Mouse (Mus musculus) hematopoietic multipotent progenitor cell, adult 10-12 weeks (in vitro differentiated cells): Measurements from ENCODE around the gene Ccdc155. TPM values are rescaled to one million over a fixed set of nuclear protein-coding genes. Genes with fewer than 3 reads are reported as not detected.

Experiments
- polyA plus RNA-seq: library from polyadenylated mRNA; stranded (reverse); fragments of >175 nt; gene quantifications from 2 replicates; pipeline ENCODE4 v1.2.3, GENCODE M21; 2012; ENCODE audit warnings: low replicate concordance

Ccdc155 gene
- 0.47 and 0.54 TPM in 2 replicates for polyA plus RNA-seq

GRCm38 (mm10) chr7:45204380-45205143 is at the start of gene Ccdc155:
TSS of gene Ccdc155 (minus strand) at chr7:45204892.

GRCm38 (mm10) chr7:45240633-45241388 is 36.1 kb upstream of the Ccdc155 start, which contains the start of gene Slc6a16:
TSS of gene Slc6a16 (plus strand) at chr7:45241085.

GRCm38 (mm10) chr7:45238723-45239496 is 34.2 kb upstream of the Ccdc155 start, which contains the start of gene Cd37:
TSS of gene Cd37 (minus strand) at chr7:45239115.

GRCm38 (mm10) chr7:45215673-45216441 is 11.2 kb upstream of the Ccdc155 start, which contains the start of gene Tead2:
TSS of gene Tead2 (plus strand) at chr7:45215753.

GRCm38 (mm10) chr7:45211851-45212251 is 7.2 kb upstream of the Ccdc155 start, which contains the start of gene Dkkl1:
TSS of gene Dkkl1 (minus strand) at chr7:45212147.

GRCm38 (mm10) chr7:45180896-45181477 is 23.7 kb downstream of the Ccdc155 start, which contains the start of gene Pth2:
TSS of gene Pth2 (plus strand) at chr7:45180995.

GRCm38 (mm10) chr7:45179469-45179868 is 25.2 kb downstream of the Ccdc155 start, which contains the start of gene Gfy:
TSS of gene Gfy (minus strand) at chr7:45179569.

GRCm38 (mm10) chr7:45163735-45164490 is 40.8 kb downstream of the Ccdc155 start, which contains the start of gene Slc17a7:
TSS of gene Slc17a7 (plus strand) at chr7:45163949.

GRCm38 (mm10) chr7:45154096-45154992 is 50.3 kb downstream of the Ccdc155 start, which contains the start of the genes Pih1d1 and Aldh16a1:
TSS of gene Pih1d1 (plus strand) at chr7:45154303.
TSS of gene Aldh16a1 (minus strand) at chr7:45154584.

GRCm38 (mm10) chr7:45135993-45136567 is 68.6 kb downstream of the Ccdc155 start, which contains the start of the genes Gm45713 and Flt3l:
TSS of gene Gm45713 (minus strand) at chr7:45136231.
TSS of gene Flt3l (minus strand) at chr7:45136432.

Other genes with a start within 250 kb of the Ccdc155 start
- 0.16 and 0.33 TPM in 2 replicates for gene Cpt1c, start 230.0 kb downstream of the Ccdc155 start, polyA plus RNA-seq
- 20.1 and 51.4 TPM in 2 replicates for gene Prmt1, start 218.3 kb downstream of the Ccdc155 start, polyA plus RNA-seq
- 121 and 237 TPM in 2 replicates for gene Irf3, start 207.2 kb downstream of the Ccdc155 start, polyA plus RNA-seq
- gene Bcl2l12, start 206.2 kb downstream of the Ccdc155 start, polyA plus RNA-seq, result 98.8 and 137 TPM in 2 replicates
- gene Scaf1, start 188.5 kb downstream of the Ccdc155 start, polyA plus RNA-seq, result 147 and 361 TPM in 2 replicates
- 20.4 and 47.3 TPM in 2 replicates for gene Rras, start 186.9 kb downstream of the Ccdc155 start, polyA plus RNA-seq
- gene Prr12, start 152.0 kb downstream of the Ccdc155 start, polyA plus RNA-seq, result 91.8 and 211 TPM in 2 replicates
- gene Nosip, start 142.5 kb downstream of the Ccdc155 start, polyA plus RNA-seq, result 110 and 117 TPM in 2 replicates
- 21.9 and 40.2 TPM in 2 replicates for gene Prrg2, start 142.2 kb downstream of the Ccdc155 start, polyA plus RNA-seq
- gene Rcn3, start 112.7 kb downstream of the Ccdc155 start, polyA plus RNA-seq, result 45.4 and 68.2 TPM in 2 replicates
- gene Fcgrt, start 101.0 kb downstream of the Ccdc155 start, polyA plus RNA-seq, result 210 and 322 TPM in 2 replicates
- 79.7 and 146 TPM in 2 replicates for gene Rps11, start 80.5 kb downstream of the Ccdc155 start, polyA plus RNA-seq
- 6,038 and 6,758 TPM in 2 replicates for gene Rpl13a, start 76.1 kb downstream of the Ccdc155 start, polyA plus RNA-seq
- 0.59 and 3.0 TPM in 2 replicates for gene Gm45713, start 68.7 kb downstream of the Ccdc155 start, polyA plus RNA-seq
- 106 and 107 TPM in 2 replicates for gene Flt3l, start 68.5 kb downstream of the Ccdc155 start, polyA plus RNA-seq
- gene Pih1d1, start 50.6 kb downstream of the Ccdc155 start, polyA plus RNA-seq, result 35.7 and 44.2 TPM in 2 replicates
- 98.2 and 154 TPM in 2 replicates for gene Aldh16a1, start 50.3 kb downstream of the Ccdc155 start, polyA plus RNA-seq
- 0.10 and 0.24 TPM in 2 replicates for gene Slc17a7, start 40.9 kb downstream of the Ccdc155 start, polyA plus RNA-seq
- 0.10 TPM in 1 of 2 replicates, not detected in the other for gene Gfy, start 25.3 kb downstream of the Ccdc155 start, polyA plus RNA-seq
- not detected in 2 replicates for gene Pth2, start 23.9 kb downstream of the Ccdc155 start, polyA plus RNA-seq
- gene Dkkl1, start 7.3 kb upstream of the Ccdc155 start, polyA plus RNA-seq, result 13.5 and 29.6 TPM in 2 replicates
- 0.09 and 0.62 TPM in 2 replicates for gene Tead2, start 10.9 kb upstream of the Ccdc155 start, polyA plus RNA-seq
- gene Cd37, start 34.2 kb upstream of the Ccdc155 start, polyA plus RNA-seq, result 1,076 and 1,868 TPM in 2 replicates
- not detected in 2 replicates for gene Slc6a16, start 36.2 kb upstream of the Ccdc155 start, polyA plus RNA-seq
- 0.34 and 0.58 TPM in 2 replicates for gene Slc6a21, start 72.6 kb upstream of the Ccdc155 start, polyA plus RNA-seq
- 6.9 and 12.1 TPM in 2 replicates for gene Trpm4, start 128.9 kb upstream of the Ccdc155 start, polyA plus RNA-seq
- not detected in 2 replicates for gene Hrc, start 130.4 kb upstream of the Ccdc155 start, polyA plus RNA-seq
- gene Ppfia3, start 162.1 kb upstream of the Ccdc155 start, polyA plus RNA-seq, result 0.28 and 2.0 TPM in 2 replicates
- gene Lin7b, start 165.7 kb upstream of the Ccdc155 start, polyA plus RNA-seq, result 0.53 TPM in 1 of 2 replicates, not detected in the other
- gene Snrnp70, start 190.8 kb upstream of the Ccdc155 start, polyA plus RNA-seq, result 628 and 1,029 TPM in 2 replicates
- gene Kcna7, start 200.8 kb upstream of the Ccdc155 start, polyA plus RNA-seq, result not detected in 2 replicates
- 0.08 and 0.28 TPM in 2 replicates for gene Ntf5, start 208.8 kb upstream of the Ccdc155 start, polyA plus RNA-seq
- gene Lhb, start 215.9 kb upstream of the Ccdc155 start, polyA plus RNA-seq, result not detected in 2 replicates
- gene Gys1, start 230.0 kb upstream of the Ccdc155 start, polyA plus RNA-seq, result 15.9 and 25.8 TPM in 2 replicates
- 87.7 and 154 TPM in 2 replicates for gene Ruvbl2, start 233.2 kb upstream of the Ccdc155 start, polyA plus RNA-seq